Mouse (Mus musculus) forelimb bud, embryonic 11.5 days (tissue): ENCODE data around the gene 4930550C14Rik.
A peak's percentile ranks its signal among the peaks of the same experiment; 100 is the strongest.

Experiments used
- DNase-seq: peaks from one replicate; pipeline ENCODE4 v3.0.0-alpha.2; 2012; ENCODE audit warnings: low read depth, low spot score

The 4930550C14Rik gene

DNA sequence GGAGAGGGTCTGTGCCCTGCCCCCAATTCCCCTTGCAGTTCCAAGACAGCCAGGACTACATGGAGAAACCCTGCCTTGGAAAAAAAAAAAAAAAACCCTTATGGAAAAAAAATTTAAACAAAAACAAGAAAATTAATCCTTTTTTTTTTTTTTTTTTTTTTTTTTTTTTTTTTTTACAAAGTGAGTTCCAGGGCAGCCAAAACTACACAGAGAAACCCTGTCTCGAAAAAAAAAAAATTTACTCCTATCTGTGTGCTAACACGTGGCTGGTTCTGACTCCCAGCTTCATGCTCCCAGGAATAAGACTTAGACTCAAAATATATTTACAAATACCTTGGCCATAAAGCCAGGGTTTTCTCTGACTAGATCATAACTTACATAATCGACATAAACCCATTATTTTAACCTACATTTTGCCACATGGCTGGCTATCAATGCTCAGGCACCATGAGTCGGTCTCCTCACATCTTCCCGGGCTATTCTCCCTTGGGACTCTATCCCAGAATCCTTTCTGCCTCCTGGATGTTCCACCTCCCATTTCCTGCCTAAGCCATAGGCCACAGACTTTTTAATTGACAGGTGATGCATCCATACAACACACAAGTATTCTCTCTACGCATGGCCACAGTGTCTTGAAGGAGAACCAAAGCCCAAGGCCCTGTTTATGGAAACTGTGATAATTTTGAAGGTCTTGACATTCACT, 2.1 kb downstream of the 4930550C14Rik start:
- DNase-seq, result no peak

DNA sequence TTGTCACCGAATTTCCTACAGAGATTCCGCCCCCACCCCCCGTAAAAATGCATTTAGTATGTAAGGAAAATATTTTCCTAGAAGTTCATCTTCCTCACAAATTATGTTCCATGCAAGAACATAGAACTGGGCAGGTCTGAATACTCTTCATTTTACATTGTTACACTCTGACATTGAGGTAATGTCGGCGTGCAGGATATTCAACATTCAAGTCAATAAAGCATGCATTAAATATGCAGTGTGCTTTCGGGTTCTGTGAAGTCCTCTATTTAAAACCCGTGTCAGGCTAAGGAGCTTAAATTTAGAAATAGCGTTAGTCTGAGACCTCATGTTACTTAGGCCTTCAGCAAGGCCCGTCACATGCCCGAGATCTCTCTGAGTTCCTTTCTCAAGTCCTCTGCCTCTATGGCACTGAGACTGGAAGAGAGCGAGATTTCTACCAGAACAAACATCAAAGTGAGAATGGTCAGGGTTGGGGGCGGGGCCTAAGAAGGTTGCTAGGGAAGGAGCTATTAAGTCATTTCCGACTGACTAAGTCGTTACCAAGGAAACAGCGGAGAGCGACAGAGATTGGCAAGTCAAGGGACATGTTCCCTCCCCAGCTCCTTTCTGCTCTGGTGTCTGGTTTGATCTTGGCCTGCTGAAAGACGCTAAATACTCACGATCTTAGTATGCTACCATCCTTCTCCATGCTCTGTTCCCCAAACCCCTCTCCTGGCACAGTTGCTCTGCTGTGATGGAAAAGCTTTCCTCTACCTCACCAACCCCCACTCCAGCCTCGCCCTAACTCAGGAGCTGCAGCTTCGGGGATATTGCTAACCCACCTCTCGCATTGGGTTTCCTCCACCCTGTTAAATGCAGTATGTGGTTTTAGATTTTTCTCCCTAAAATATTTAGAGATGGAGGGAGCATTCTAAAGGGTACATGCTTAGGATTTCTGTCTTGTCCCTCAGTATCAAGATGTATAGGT, 2.9 kb downstream of the 4930550C14Rik start:
- peak; percentile 80 for DNase-seq

DNA sequence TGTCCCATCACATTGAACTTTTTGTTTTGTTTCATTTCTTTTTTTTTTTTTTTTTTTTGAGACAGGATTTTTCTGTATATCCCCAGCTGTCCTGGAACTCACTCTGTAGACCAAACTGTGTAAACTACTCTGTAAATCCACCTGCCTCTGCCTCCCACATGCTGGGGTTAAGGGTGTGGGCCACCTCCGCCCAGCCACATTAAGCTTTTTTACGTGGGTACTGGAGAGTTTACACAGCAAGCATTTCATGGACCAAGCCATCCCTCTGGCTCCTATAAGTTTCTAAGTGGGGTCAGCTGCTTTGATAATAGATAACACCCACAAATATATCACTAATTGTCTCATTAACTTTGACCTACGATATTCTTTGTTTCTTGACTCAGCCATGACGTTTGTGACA, 6.4 kb downstream of the 4930550C14Rik start:
- no peak for DNase-seq

DNA sequence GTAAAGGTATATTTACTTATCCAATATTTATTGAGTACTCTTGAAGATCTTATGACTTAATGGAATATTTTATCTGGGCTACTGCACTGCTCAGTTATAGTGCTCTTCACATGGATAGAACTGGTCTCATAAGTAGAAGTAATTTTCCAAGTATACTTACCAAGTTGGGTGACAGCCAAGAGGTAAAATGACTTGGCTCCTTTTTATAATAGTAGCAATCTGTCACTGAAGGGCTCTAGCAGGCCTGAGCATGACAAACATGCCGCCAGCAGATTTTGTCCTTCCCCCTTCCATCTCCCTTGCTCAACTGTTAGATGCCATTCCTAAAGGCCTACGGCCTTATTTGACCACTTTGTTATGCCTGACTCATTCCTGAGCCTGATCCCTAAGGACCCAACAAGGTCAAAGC, 6.8 kb downstream of the 4930550C14Rik start:
- no peak for DNase-seq

DNA sequence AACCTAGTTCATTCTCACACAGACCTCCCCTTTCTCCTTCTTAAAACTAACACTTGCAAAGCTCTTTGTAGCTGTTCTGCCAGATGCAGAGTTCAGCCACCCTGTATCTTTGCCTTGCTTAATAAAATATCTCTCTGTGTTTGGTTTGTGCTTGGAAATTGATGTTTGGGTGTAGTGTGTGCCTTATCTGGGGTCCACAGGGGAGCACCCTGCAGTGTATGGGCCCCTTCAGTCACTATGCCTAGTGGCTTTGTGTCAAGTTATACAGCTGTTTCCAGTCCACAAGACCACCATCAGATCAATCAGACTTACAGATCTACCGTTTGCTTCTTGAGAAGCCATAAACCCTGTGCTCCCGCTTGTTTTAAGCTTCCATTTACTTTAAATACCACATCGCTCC, 7.3 kb downstream of the 4930550C14Rik start:
- DNase-seq, result no peak

DNA sequence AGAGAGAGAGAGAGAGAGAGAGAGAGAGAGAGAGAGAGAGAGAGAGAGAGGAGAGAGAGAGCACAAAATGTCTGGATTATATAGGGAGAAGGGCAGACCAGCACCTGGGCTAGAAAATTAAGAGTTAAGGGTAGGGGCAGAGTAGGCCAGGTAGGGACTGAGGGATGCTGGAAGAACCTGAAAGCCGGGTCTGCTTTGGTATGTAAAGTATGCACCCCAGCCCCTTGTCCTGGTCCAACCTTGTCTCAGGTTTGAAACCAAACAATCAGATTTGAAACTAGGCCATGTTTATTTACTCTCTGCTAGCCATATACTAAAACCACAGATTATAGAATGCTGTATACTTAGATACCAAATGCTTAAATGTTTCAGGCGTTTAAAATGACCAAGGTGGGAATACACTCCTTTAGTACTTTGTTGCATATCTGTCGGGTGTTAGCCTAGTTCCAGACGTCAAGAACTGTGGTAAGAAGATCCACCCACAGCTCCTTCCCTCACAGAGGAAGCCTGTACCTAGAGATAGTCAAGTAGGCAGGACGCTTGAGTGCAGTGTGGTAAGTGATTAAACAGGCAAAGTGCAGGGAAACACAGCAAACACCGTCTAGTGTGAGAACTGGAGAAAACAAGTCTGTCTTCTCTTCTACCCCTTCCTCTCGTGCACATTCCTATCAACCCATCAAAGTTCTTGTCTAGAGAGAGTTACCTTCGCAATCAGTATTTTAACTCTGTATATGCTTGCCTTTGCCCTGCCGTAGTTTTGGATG, 20.2 kb downstream of the 4930550C14Rik start:
- no peak for DNase-seq

DNA sequence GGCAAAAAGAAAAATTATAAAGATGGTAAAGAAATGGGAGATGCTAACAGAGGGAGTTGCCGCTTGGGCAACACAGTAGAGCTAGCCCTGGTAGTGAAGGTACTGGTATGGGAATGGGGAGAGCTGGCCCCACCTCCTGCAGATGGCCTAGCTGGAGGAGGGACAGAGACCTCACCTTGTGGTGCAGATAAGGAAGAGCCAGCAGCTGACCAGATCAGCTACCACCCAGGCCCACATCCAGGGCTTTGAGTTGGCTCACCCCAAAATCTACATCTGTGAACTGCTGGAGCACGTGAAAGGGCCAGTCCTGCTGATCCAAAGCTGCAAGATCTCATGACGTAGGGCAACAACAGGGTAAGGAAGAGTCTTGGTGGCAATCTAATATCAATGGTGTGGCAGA, 24.6 kb downstream of the 4930550C14Rik start:
- no peak for DNase-seq

DNA sequence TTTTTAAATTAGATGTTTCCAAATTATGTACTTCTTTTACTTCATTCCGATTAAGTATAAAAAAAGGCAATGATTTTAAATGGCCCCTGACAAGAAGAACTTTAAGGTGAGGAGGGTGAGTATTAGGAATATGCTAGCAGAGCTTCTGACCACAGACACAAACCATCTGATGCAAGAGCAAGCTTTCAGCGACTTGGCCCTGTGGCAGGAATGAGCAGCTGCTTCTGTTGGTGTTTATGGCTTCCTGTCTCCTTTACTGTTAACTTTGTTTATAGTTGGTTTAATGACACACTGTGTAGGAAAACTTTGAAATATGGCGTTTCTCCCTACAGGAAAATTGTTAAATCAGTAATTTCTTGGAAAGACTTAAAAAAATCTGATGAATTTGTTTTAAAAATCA, 25.5 kb downstream of the 4930550C14Rik start:
- no peak for DNase-seq

DNA sequence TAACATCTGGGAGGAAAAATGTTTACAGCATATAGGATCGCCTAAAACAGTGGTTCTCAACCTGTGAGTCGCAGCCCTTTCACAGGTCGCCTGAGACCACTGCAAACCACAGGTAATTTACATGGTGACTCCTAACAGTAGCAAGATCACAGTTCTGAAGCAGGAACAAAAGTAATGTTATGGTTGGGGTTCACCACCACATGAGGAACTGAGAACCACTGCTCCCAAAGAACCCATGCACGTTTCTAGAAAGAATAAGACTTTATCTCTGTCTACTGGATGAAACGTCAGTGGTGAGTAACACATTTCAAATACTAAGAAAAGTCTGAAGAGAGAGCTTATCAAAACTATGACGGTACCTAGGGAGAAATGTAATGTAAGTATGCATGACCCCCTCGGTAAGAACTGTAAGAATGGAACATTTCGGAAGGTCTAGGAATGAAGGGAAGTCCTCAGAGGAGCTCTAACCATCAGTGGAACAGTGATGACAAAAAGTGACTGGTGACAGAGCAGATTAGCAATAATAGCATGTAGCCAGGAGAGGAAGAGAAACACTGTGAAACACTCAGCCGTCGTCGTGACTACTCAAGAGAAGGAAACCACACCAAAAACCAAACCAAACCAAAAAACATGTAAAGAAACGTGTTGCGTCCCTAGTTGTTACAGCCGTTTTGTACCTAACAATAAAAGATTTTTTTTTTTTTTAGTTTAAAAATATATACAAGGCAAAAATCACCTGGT, 33.9 kb downstream of the 4930550C14Rik start:
- no peak for DNase-seq

DNA sequence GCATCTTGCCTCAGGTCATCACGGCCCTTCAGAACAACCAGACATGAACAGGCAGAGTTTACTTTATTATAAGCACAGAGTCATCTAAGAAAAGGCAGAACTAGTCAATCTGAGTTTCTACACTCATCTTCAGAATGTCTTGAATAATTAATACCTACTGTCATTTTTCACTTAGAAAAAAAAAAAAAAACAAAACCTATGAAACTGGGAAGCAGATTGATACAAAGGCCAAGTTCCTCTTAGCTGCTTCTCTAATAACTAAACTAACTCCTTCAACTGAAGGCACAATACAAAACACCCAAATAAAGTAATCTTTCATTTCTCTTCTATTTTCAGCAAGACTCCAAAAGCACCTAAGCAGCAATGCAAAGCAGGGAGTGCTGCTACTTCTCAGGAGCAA, 48.5 kb downstream of the 4930550C14Rik start:
- no peak for DNase-seq

DNA sequence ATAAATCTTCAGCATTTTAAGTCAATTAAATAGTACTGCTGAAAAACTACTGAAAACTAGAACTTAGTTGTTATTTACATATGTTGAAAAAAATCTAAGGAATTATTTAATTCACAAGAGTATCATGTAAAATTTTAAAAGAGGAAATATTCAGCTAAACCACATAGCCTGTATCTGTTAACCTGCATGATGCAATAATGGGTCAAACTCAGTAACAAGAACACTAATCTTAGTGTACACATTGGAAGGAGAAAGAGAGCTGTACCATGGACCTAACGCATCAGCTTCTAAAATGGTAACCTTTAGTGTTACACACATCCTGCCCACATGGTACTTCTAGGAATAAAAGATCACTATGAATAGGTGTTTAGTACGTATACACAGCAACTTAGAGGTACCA, 49.9 kb downstream of the 4930550C14Rik start:
- DNase-seq, result no peak

DNA sequence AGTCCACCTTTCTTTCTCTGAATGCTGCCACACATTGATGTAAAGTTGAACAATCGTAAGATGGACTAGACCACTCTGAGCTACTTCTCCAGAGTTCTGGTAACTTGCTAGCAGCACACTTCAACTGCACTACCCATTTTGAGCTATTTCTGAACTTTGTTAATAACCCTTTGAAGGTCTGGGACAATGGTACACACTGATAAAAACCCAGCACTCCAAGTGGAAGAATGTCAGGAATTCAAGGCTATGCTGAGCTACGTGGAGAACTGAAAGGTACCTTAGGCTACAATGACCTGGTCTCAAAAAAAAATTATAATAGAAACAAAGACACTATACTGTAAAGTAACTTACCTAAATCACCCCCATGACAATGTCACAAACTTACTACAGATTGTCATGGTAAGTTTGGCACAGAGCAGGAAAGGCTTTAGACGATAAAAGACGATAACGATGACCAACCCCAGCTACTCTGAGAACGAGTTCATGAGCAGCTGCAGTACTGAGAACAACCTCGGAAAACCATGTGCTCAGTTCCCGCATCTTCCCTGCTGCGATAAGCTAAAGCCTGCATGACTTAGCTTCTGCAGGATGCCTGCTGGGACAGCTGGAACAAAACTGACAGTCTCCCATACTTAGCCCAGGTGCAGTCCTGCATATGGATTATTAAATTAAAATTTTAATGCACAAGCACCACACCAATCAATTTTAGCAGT, 70.8 kb downstream of the 4930550C14Rik start:
- DNase-seq, result no peak
